In genomic region chr19:3995505-3995904, GRCm38 (mm10) we compare ENCODE assay signal across 28 mouse cellular contexts. TPM values are rescaled to one million over a fixed set of nuclear protein-coding genes. Genes with fewer than 3 reads are reported as not detected.
DNase-seq lines count a peak whose midpoint lies in the region; ATAC-seq and TF ChIP-seq lines count a peak whose summit lies in the region.
"Had no signal": no experiment of that assay in that cellular context is flagged by ENCODE, and none has a peak within 500 bp of the region (broad histone marks: within the 10 kb centered on the region; RNA-seq: fewer than 3 reads in every experiment).

No protein-coding gene starts in this region.

- WGBS in hindbrain, embryonic 10.5 days = 90% methylated on average over 3 of the region's 3 CpGs
- WGBS in hindbrain, embryonic 14.5 days = 93% methylated on average over 3 of the region's 3 CpGs
- WGBS in kidney, embryonic 16.5 days = 64% methylated on average over 3 of the region's 3 CpGs
- WGBS in lung, embryonic 14.5 days = 54% methylated on average over 3 of the region's 3 CpGs
- 77% methylated on average over 3 of the region's 3 CpGs for WGBS in intestine, postnatal 0 days

- no peak overlapping the region for H3K4me2 ChIP-seq in hindbrain, embryonic 14.5 days (replicated peaks)
- H3K4me2 ChIP-seq in kidney, embryonic 16.5 days (replicated peaks; ENCODE audit: low read depth, low read length) = no peak overlapping the region
- H3K4me2 ChIP-seq in lung, embryonic 14.5 days = no peak overlapping the region
- no peak overlapping the region for H3K4me2 ChIP-seq in intestine, postnatal 0 days (replicated peaks; ENCODE audit: low read depth)
- H3K4me2 ChIP-seq: forebrain, embryonic 13.5 days; heart, embryonic 12.5 days; heart, embryonic 15.5 days; hindbrain, embryonic 15.5 days had no signal

- ATAC-seq in hindbrain, embryonic 14.5 days (ENCODE audit: low FRiP score) = no peak
- ATAC-seq in kidney, embryonic 16.5 days (ENCODE audit: low FRiP score, low TSS enrichment) = no peak
- ATAC-seq in lung, embryonic 14.5 days (ENCODE audit: insufficient read depth) = no peak
- no peak for ATAC-seq in intestine, postnatal 0 days
- ATAC-seq: forebrain, embryonic 13.5 days; forebrain, embryonic 16.5 days; Patski had no signal

- H3K27me3 ChIP-seq in hindbrain, embryonic 10.5 days (ENCODE audit: insufficient read depth, poor library complexity, severe bottlenecking) = peaks cover 10% of the 10 kb centered on the region; the same call in 1 of the 2 replicates
- no peaks in the 10 kb centered on the region for H3K27me3 ChIP-seq in hindbrain, embryonic 14.5 days (ENCODE audit: control insufficient read depth, insufficient read depth, low read length)
- no peaks in the 10 kb centered on the region for H3K27me3 ChIP-seq in kidney, embryonic 16.5 days (ENCODE audit: insufficient read depth, low read length)
- no peaks in the 10 kb centered on the region for H3K27me3 ChIP-seq in lung, embryonic 14.5 days (ENCODE audit: insufficient read depth, low read length)
- H3K27me3 ChIP-seq in intestine, postnatal 0 days (replicated peaks; ENCODE audit: control insufficient read depth, insufficient read depth, low read length) = no peaks in the 10 kb centered on the region
- H3K27me3 ChIP-seq: hindbrain, embryonic 15.5 days had no signal

- no peaks in the 10 kb centered on the region for H3K9me3 ChIP-seq in hindbrain, embryonic 10.5 days
- H3K9me3 ChIP-seq in hindbrain, embryonic 14.5 days (ENCODE audit: control insufficient read depth, low read length) = no peaks in the 10 kb centered on the region
- H3K9me3 ChIP-seq in kidney, embryonic 16.5 days (ENCODE audit: low read length) = no peaks in the 10 kb centered on the region
- H3K9me3 ChIP-seq in lung, embryonic 14.5 days (ENCODE audit: low read depth, low read length) = no peaks in the 10 kb centered on the region
- H3K9me3 ChIP-seq in intestine, postnatal 0 days (ENCODE audit: control insufficient read depth) = no peaks in the 10 kb centered on the region
- H3K9me3 ChIP-seq: forebrain, embryonic 10.5 days; forebrain, embryonic 13.5 days; G1E; heart, embryonic 12.5 days; heart, embryonic 15.5 days; hindbrain, embryonic 15.5 days had no signal

- peaks cover 45% of the 10 kb centered on the region for H3K4me1 ChIP-seq in hindbrain, embryonic 10.5 days (replicated peaks)
- no peaks in the 10 kb centered on the region; the same call in 1 of the 2 replicates for H3K4me1 ChIP-seq in hindbrain, embryonic 14.5 days (replicated peaks; ENCODE audit: control insufficient read depth, insufficient read depth, low read length)
- peaks cover 32% of the 10 kb centered on the region for H3K4me1 ChIP-seq in kidney, embryonic 16.5 days (ENCODE audit: insufficient read depth, low read length)
- no peaks in the 10 kb centered on the region for H3K4me1 ChIP-seq in lung, embryonic 14.5 days (ENCODE audit: insufficient read depth)
- H3K4me1 ChIP-seq in intestine, postnatal 0 days (replicated peaks; ENCODE audit: control insufficient read depth, insufficient read depth, low read length) = peaks cover 11% of the 10 kb centered on the region; the same call in 1 of the 2 replicates

- no peak overlapping the region for H3K4me3 ChIP-seq in hindbrain, embryonic 10.5 days
- no peak overlapping the region for H3K4me3 ChIP-seq in hindbrain, embryonic 14.5 days (replicated peaks; ENCODE audit: low read length)
- no peak overlapping the region for H3K4me3 ChIP-seq in kidney, embryonic 16.5 days (ENCODE audit: low read length)
- H3K4me3 ChIP-seq in lung, embryonic 14.5 days (ENCODE audit: low read depth, low read length) = no peak overlapping the region
- no peak overlapping the region for H3K4me3 ChIP-seq in intestine, postnatal 0 days (ENCODE audit: low read depth, low read length)
- H3K4me3 ChIP-seq: forebrain, embryonic 10.5 days; forebrain, embryonic 13.5 days; heart, embryonic 12.5 days; heart, embryonic 15.5 days; hindbrain, embryonic 15.5 days had no signal

- H3K9ac ChIP-seq in hindbrain, embryonic 14.5 days = no peak overlapping the region
- no peak overlapping the region for H3K9ac ChIP-seq in kidney, embryonic 16.5 days (replicated peaks; ENCODE audit: low read length)
- H3K9ac ChIP-seq in lung, embryonic 14.5 days = no peak overlapping the region
- H3K9ac ChIP-seq in intestine, postnatal 0 days (ENCODE audit: low read depth, low read length) = no peak overlapping the region
- H3K9ac ChIP-seq: forebrain, embryonic 13.5 days; heart, embryonic 12.5 days; heart, embryonic 15.5 days; hindbrain, embryonic 15.5 days had no signal

- TF ChIP-seq CTCF in lung, embryonic 14.5 days (IDR thresholded peaks at IDR 0.05; ENCODE audit: low read depth) = no peak
- no peak for TF ChIP-seq CTCF in intestine, postnatal 0 days (IDR thresholded peaks at IDR 0.05; ENCODE audit: low read depth)

- 0 out of 2 replicates have a peak overlapping the region, but pooled peaks have one; percentile 12 for H3K27ac ChIP-seq in hindbrain, embryonic 10.5 days
- H3K27ac ChIP-seq in hindbrain, embryonic 14.5 days = no peak overlapping the region
- peak overlapping the region; percentile 25; the same call in 1 of the 2 replicates for H3K27ac ChIP-seq in kidney, embryonic 16.5 days (ENCODE audit: low read length)
- H3K27ac ChIP-seq in lung, embryonic 14.5 days (ENCODE audit: low read depth) = 0 out of 2 replicates have a peak overlapping the region, but pooled peaks have one; percentile 18
- no peak overlapping the region for H3K27ac ChIP-seq in intestine, postnatal 0 days (ENCODE audit: low read depth, low read length)
- H3K27ac ChIP-seq: forebrain, embryonic 10.5 days; forebrain, embryonic 13.5 days; heart, embryonic 15.5 days; hindbrain, embryonic 15.5 days had no signal

- no peak for DNase-seq in hindbrain, embryonic 10.5 days (ENCODE audit: low spot score)
- DNase-seq in hindbrain, embryonic 14.5 days (ENCODE audit: low spot score) = no peak
- no peak for DNase-seq in kidney, adult 18-20 months
- DNase-seq in lung, embryonic 14.5 days = peak; percentile 11
- DNase-seq in lung, postnatal 10 days = no peak
- DNase-seq in lung, postnatal 25 days (ENCODE audit: low spot score) = peak; percentile 36
- DNase-seq: adrenal gland, postnatal 10 days; adrenal gland, postnatal 36 days; B cell, adult 2 months; cerebellum, adult 18-20 months; cerebellum, adult 9-10 months; cerebellum, postnatal 14 days; gastrocnemius, postnatal 25 days; heart, adult 18-20 months; heart, postnatal 10 days; heart, postnatal 36 days had no signal

- H3K36me3 ChIP-seq in hindbrain, embryonic 10.5 days = no peaks in the 10 kb centered on the region
- no peaks in the 10 kb centered on the region for H3K36me3 ChIP-seq in hindbrain, embryonic 14.5 days (replicated peaks; ENCODE audit: control insufficient read depth, insufficient read depth)
- H3K36me3 ChIP-seq in kidney, embryonic 16.5 days (ENCODE audit: insufficient read depth, low read length) = no peaks in the 10 kb centered on the region
- no peaks in the 10 kb centered on the region for H3K36me3 ChIP-seq in lung, embryonic 14.5 days (ENCODE audit: insufficient read depth)
- H3K36me3 ChIP-seq in intestine, postnatal 0 days (ENCODE audit: control insufficient read depth, insufficient read depth) = no peaks in the 10 kb centered on the region
- H3K36me3 ChIP-seq: forebrain, embryonic 10.5 days; G1E; heart, embryonic 12.5 days; heart, embryonic 15.5 days; hindbrain, embryonic 15.5 days had no signal

RNA-seq across cellular contexts. Expression of gene Tbx10, which starts 3.0 kb away (rescaled TPM):
- 0.88 and 2.6 TPM in 2 replicates for polyA plus RNA-seq in hindbrain, embryonic 10.5 days (2016; fragmentation: Nextera tagmentation; extraction: Ambion mirVana)
- 0.46 TPM in 2 replicates for polyA plus RNA-seq in hindbrain, embryonic 14.5 days (2014; fragmentation: Nextera tagmentation; extraction: Ambion mirVana)
- polyA plus RNA-seq in kidney, embryonic 16.5 days (2015; fragmentation: Nextera tagmentation; extraction: Ambion mirVana) = 1.5 TPM in 2 replicates
- not detected in 2 replicates for polyA plus RNA-seq in lung, embryonic 14.5 days (2014; fragmentation: Nextera tagmentation; extraction: Ambion mirVana)
- polyA plus RNA-seq in intestine, postnatal 0 days (2015; fragmentation: Nextera tagmentation; extraction: Ambion mirVana) = 0.59 and 0.61 TPM in 2 replicates
- polyA plus RNA-seq: embryonic facial prominence, embryonic 11.5 days; forebrain, embryonic 10.5 days; forebrain, embryonic 13.5 days; forebrain, embryonic 16.5 days; G1E; gonadal fat pad, adult 2 months; heart, embryonic 12.5 days; heart, embryonic 15.5 days had no signal

RNA-seq across cellular contexts. Expression of gene Nudt8, which starts 4.9 kb away (rescaled TPM):
- 20.1 and 22.6 TPM in 2 replicates for polyA plus RNA-seq in hindbrain, embryonic 10.5 days (2016; fragmentation: Nextera tagmentation; extraction: Ambion mirVana)
- polyA plus RNA-seq in hindbrain, embryonic 14.5 days (2014; fragmentation: Nextera tagmentation; extraction: Ambion mirVana) = 23.5 TPM in 2 replicates
- 36.2 and 39.8 TPM in 2 replicates for polyA plus RNA-seq in kidney, embryonic 16.5 days (2015; fragmentation: Nextera tagmentation; extraction: Ambion mirVana)
- 24.4 and 25.3 TPM in 2 replicates for polyA plus RNA-seq in lung, embryonic 14.5 days (2014; fragmentation: Nextera tagmentation; extraction: Ambion mirVana)
- 31.7 and 32.9 TPM in 2 replicates for polyA plus RNA-seq in intestine, postnatal 0 days (2015; fragmentation: Nextera tagmentation; extraction: Ambion mirVana)

RNA-seq across cellular contexts. Expression of gene Gm49405, which starts 4.9 kb away (rescaled TPM):
- polyA plus RNA-seq in hindbrain, embryonic 10.5 days (2016; fragmentation: Nextera tagmentation; extraction: Ambion mirVana) = 3.0 and 3.1 TPM in 2 replicates
- 2.7 and 3.4 TPM in 2 replicates for polyA plus RNA-seq in hindbrain, embryonic 14.5 days (2014; fragmentation: Nextera tagmentation; extraction: Ambion mirVana)
- 3.9 and 5.2 TPM in 2 replicates for polyA plus RNA-seq in kidney, embryonic 16.5 days (2015; fragmentation: Nextera tagmentation; extraction: Ambion mirVana)
- polyA plus RNA-seq in lung, embryonic 14.5 days (2014; fragmentation: Nextera tagmentation; extraction: Ambion mirVana) = 1.8 and 2.3 TPM in 2 replicates
- polyA plus RNA-seq in intestine, postnatal 0 days (2015; fragmentation: Nextera tagmentation; extraction: Ambion mirVana) = 0.42 and 0.44 TPM in 2 replicates

RNA-seq across cellular contexts. Expression of gene Doc2g, which starts 7.6 kb away (rescaled TPM):
- 3.0 and 3.8 TPM in 2 replicates for polyA plus RNA-seq in hindbrain, embryonic 10.5 days (2016; fragmentation: Nextera tagmentation; extraction: Ambion mirVana)
- polyA plus RNA-seq in hindbrain, embryonic 14.5 days (2014; fragmentation: Nextera tagmentation; extraction: Ambion mirVana) = 4.1 and 5.0 TPM in 2 replicates
- polyA plus RNA-seq in kidney, embryonic 16.5 days (2015; fragmentation: Nextera tagmentation; extraction: Ambion mirVana) = 5.3 and 6.1 TPM in 2 replicates
- 2.2 and 3.0 TPM in 2 replicates for polyA plus RNA-seq in lung, embryonic 14.5 days (2014; fragmentation: Nextera tagmentation; extraction: Ambion mirVana)
- 0.64 and 0.89 TPM in 2 replicates for polyA plus RNA-seq in intestine, postnatal 0 days (2015; fragmentation: Nextera tagmentation; extraction: Ambion mirVana)

RNA-seq across cellular contexts. Expression of gene Acy3, which starts 9.1 kb away (rescaled TPM):
- 2.6 and 2.9 TPM in 2 replicates for polyA plus RNA-seq in hindbrain, embryonic 10.5 days (2016; fragmentation: Nextera tagmentation; extraction: Ambion mirVana)
- polyA plus RNA-seq in hindbrain, embryonic 14.5 days (2014; fragmentation: Nextera tagmentation; extraction: Ambion mirVana) = 2.1 and 3.6 TPM in 2 replicates
- polyA plus RNA-seq in kidney, embryonic 16.5 days (2015; fragmentation: Nextera tagmentation; extraction: Ambion mirVana) = 44.8 and 47.5 TPM in 2 replicates
- polyA plus RNA-seq in lung, embryonic 14.5 days (2014; fragmentation: Nextera tagmentation; extraction: Ambion mirVana) = 7.2 and 8.0 TPM in 2 replicates
- 32.3 and 34.5 TPM in 2 replicates for polyA plus RNA-seq in intestine, postnatal 0 days (2015; fragmentation: Nextera tagmentation; extraction: Ambion mirVana)

Comparison
In these comparisons a context has a peak if more than half of its experiments do, and no peak if none do; other contexts are left out.
1. DNase-seq: peak in lung, embryonic 14.5 days (single experiment) and lung, postnatal 25 days (single experiment); none in hindbrain, embryonic 10.5 days (single experiment), hindbrain, embryonic 14.5 days (single experiment), kidney, adult 18-20 months (single experiment) and lung, postnatal 10 days (single experiment).
2. H3K27ac ChIP-seq: peak in hindbrain, embryonic 10.5 days (single experiment), kidney, embryonic 16.5 days (single experiment) and lung, embryonic 14.5 days (single experiment); none in hindbrain, embryonic 14.5 days (single experiment) and intestine, postnatal 0 days (single experiment).